Mouse (Mus musculus): ENCODE data around the gene Olfr1360. TPM values are rescaled to one million over a fixed set of nuclear protein-coding genes. Genes with fewer than 3 reads are reported as not detected.
"Not testable (repeated sequence)": the region's sequence is repeated elsewhere in the genome, so short reads cannot be mapped to it uniquely, and the experiment has no call there.

Olfr1360 gene
- polyA plus RNA-seq (2012; rRNA removed) = not detected in 2 replicates

DNA sequence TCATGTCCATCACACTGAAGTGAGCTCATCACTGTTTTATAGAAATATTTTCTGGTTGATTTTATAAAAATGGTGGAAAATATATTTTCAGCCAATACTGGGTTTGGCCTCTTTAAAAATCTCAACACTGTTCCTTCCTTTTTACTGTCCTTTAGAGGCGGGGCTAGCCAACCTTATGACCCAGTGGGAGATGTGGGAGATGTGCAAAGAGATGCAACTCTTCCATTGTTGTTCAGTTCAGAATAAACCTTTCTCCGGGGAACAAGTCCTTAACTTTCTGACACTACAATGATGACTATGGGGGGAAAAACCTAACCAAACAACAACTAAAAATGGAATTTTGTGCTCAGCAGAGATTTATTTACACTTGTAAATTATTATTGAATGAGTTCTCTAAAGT lies at the start of gene Olfr1360:
Olfr1360 (minus strand) TSS at position 101 of the 400 bp plus-strand sequence.
- WGBS = 81% methylated on average over 2 of the region's 2 CpGs

DNA sequence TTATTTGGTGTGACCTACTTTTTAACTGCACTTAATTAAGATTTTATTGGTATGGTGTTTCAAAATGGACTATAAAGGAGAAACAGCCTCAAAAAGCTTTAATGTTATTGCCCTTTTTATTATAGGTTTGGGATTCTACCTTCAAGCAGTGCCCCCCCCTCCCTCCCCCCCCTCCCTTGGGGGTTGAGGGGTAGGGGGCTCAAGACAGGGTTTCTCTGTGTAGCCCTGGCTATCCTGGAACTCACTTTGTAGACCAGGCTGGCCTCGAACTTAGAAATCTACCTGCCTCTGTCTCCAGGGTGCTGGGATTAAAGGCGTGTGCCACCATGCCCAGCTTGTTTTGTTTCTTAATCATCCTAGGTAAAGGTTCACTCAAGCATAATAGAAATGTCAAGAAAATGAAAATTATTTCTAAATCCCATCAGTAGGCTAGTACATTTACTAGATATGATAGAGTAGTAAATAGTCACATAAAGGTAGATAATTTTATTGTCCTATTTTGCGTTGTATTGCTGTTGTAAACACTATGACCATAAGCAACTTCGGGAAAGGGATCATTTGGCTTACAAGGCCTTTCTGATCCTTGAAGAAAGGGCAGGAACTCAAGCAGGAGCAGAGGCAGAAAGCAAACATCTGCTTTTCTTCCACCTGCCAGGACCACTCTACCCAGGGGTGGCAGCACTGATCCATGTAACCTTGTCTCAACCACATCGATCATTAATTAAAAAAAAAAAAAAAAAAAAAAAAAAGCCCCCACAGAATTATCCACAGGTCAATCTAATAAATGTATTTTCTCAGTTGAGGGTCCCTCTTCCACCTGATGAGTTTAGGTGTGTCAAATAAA lies 46.0 kb upstream of the Olfr1360 start:
- Histone ChIP-seq H3K4me3 (replicated peaks; ENCODE audit: insufficient read depth, low read depth, low read length) (no peak overlapping the region), H3K4me1 (ENCODE audit: control insufficient read depth, insufficient read depth, low read length) (no peaks in the 10 kb centered on the region), H3K27ac (ENCODE audit: insufficient read depth, low read length) (no peak overlapping the region), H3K27me3 (ENCODE audit: control insufficient read depth, insufficient read depth, low read length) (no peaks in the 10 kb centered on the region)
- WGBS = 44% methylated on average over 5 of the region's 5 CpGs
- DNase-seq = no peak
- no peak for TF ChIP-seq POLR2A (IDR thresholded peaks at IDR 0.05; ENCODE audit: borderline replicate concordance, insufficient read depth, low read length)

More for the DNA sequence above, at the start of gene Olfr1360:
- DNase-seq = no peak
- no peak within 1 kb of the TSS for H3K4me3 ChIP-seq (replicated peaks; ENCODE audit: insufficient read depth, low read depth, low read length)
- no peaks in the 10 kb centered on the region for H3K4me1 ChIP-seq (ENCODE audit: control insufficient read depth, insufficient read depth, low read length)
- H3K27me3 ChIP-seq (ENCODE audit: control insufficient read depth, insufficient read depth, low read length) = no peaks in the 10 kb centered on the region
- no peak for TF ChIP-seq POLR2A (IDR thresholded peaks at IDR 0.05; ENCODE audit: borderline replicate concordance, insufficient read depth, low read length)
- no peak for TF ChIP-seq CTCF (IDR thresholded peaks at IDR 0.05; ENCODE audit: borderline replicate concordance, insufficient read depth, low read depth, low read length)
- no peak within 1 kb of the TSS for H3K27ac ChIP-seq (ENCODE audit: insufficient read depth, low read length)

DNA sequence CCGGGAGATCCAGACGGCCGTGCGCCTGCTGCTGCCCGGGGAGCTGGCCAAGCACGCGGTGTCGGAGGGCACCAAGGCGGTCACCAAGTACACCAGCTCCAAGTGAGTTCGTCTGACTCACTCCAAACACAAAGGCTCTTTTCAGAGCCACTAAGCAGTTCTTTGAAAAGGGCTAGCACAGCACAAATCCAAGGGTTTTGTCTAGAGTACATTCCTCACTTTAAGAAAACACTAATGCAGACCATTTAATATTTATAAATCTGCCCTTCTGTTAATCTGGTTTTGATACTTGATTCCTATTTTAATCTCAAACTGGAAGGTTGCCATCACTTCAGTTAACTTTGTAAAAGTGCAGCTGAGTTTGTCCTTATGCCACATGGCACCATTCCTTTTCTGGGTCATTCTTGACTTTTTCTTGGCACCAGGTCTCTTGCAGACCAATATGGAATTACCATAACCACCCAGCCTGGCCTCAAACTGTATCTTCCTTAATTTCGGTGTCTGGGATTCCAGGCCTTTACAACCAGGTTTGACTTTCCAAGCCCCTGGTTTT lies 45.2 kb upstream of the Olfr1360 start:
- Histone ChIP-seq H3K4me3 (replicated peaks; ENCODE audit: insufficient read depth, low read depth, low read length) (peak overlapping the region; percentile 51), H3K27me3 (ENCODE audit: control insufficient read depth, insufficient read depth, low read length) (no peaks in the 10 kb centered on the region), H3K4me1 (ENCODE audit: control insufficient read depth, insufficient read depth, low read length) (no peaks in the 10 kb centered on the region), H3K27ac (ENCODE audit: insufficient read depth, low read length) (no peak overlapping the region)
- WGBS = 4% methylated on average over 11 of the region's 11 CpGs
- TF ChIP-seq POLR2A (IDR thresholded peaks at IDR 0.05; ENCODE audit: borderline replicate concordance, insufficient read depth, low read length) = no peak
- TF ChIP-seq CTCF (IDR thresholded peaks at IDR 0.05; ENCODE audit: borderline replicate concordance, insufficient read depth, low read depth, low read length) = no peak
- DNase-seq = peak in 1 of 2 experiments; percentile 18

DNA sequence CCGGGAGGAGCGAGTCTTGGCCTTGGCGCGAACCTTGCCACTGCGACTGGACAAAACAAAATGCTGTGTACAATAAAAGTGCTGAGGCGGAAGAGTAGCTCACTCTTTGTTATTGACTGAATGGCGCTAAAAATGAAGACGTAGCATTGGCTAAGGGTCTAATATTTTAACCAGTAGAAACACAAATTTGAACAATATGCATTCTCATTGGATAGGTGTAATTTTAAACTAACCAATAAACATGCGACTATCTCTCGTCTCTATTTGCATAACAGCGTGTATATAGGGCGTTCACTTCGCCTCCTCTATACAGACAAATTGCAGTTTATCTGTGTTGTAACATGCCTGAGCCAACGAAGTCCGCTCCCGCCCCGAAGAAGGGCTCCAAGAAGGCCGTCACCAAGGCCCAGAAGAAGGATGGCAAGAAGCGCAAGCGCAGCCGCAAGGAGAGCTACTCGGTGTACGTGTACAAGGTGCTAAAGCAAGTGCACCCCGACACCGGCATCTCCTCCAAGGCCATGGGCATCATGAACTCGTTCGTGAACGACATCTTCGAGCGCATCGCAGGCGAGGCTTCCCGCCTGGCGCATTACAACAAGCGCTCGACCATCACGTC lies 44.7 kb upstream of the Olfr1360 start, which contains the start of gene Hist1h2bm:
Hist1h2bm (plus strand) TSS at position 288 of the 616 bp plus-strand sequence.
- WGBS = under 1% methylated on average over 37 of the region's 37 CpGs

DNA sequence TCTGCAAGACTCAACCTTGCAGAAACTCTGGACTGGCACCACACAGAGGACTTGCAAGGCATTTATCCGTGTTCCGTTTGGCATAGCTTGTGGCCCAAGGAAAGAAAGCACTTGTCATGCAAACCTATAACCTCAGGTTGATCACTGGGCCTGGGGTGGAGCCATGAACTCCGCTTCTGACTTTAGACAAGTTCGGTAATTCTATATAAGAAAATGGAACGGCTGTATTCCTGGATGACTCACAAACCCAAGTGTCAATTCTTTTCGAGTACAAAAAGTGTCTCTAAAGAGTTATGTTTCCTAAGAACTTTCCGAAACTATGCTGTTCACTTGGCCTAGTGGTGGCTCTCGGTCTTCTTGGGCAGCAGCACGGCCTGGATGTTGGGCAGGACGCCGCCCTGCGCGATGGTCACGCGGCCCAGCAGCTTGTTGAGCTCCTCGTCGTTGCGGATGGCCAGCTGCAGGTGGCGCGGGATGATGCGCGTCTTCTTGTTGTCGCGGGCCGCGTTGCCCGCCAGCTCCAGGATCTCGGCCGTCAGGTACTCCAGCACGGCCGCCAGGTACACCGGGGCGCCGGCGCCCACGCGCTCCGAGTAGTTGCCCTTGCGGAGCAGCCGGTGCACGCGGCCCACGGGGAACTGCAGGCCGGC lies 44.0 kb upstream of the Olfr1360 start:
- H3K4me1 ChIP-seq (ENCODE audit: control insufficient read depth, insufficient read depth, low read length); H3K27ac ChIP-seq (ENCODE audit: insufficient read depth, low read length); H3K27me3 ChIP-seq (ENCODE audit: control insufficient read depth, insufficient read depth, low read length); DNase-seq: not testable (repeated sequence)
- H3K4me3 ChIP-seq (replicated peaks; ENCODE audit: insufficient read depth, low read depth, low read length) = peak overlapping the region; percentile 33
- 1% methylated on average over 25 of the region's 44 CpGs for WGBS

More for the DNA sequence above, 44.7 kb upstream of the Olfr1360 start, which contains the start of gene Hist1h2bm:
- H3K27ac ChIP-seq (ENCODE audit: insufficient read depth, low read length); H3K4me1 ChIP-seq (ENCODE audit: control insufficient read depth, insufficient read depth, low read length); H3K27me3 ChIP-seq (ENCODE audit: control insufficient read depth, insufficient read depth, low read length): not testable (repeated sequence)
- peak within 1 kb of the TSS; percentile 51 for H3K4me3 ChIP-seq (replicated peaks; ENCODE audit: insufficient read depth, low read depth, low read length)
- peak; percentile 70 to 84 for DNase-seq
- TF ChIP-seq POLR2A (IDR thresholded peaks at IDR 0.05; ENCODE audit: borderline replicate concordance, insufficient read depth, low read length) = peak; percentile 47; the same call in 1 of the 2 replicates

DNA sequence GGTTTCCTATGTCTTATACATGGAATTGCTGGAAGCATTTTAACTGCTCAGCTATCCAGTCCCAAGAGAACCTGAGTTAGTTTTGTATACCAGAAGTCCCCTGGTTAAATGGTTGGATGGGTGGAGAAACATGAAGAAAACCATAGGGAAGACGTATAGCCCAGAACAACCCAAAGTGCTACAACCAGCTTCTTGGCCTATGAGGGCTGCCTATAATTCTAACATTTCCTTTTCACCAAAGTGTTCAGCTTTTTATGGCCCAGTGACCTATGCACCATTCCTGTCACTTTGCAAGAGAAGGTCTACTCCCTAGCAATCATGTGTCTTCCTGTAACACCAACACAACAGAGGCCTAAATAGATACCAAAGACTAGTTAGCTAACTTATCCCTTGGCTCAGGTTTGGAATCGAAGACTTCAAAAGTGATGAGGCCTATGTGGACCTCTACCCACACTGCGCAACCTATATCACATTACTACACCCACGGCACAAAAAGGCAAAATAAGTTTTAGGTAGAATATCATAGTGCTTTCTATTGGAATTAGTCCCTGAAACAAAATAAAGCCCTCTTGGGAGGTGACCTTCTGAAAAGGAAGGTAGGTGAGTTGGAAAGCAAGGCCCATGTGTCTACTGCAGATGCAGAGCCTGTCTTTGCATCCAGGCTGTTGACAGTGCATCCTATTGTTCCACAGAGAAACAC lies 41.3 kb upstream of the Olfr1360 start:
- H3K27me3 ChIP-seq (ENCODE audit: control insufficient read depth, insufficient read depth, low read length) = no peaks in the 10 kb centered on the region
- no peak overlapping the region for H3K27ac ChIP-seq (ENCODE audit: insufficient read depth, low read length)
- H3K4me1 ChIP-seq (ENCODE audit: control insufficient read depth, insufficient read depth, low read length) = no peaks in the 10 kb centered on the region
- TF ChIP-seq POLR2A (IDR thresholded peaks at IDR 0.05; ENCODE audit: borderline replicate concordance, insufficient read depth, low read length) = no peak
- TF ChIP-seq CTCF (IDR thresholded peaks at IDR 0.05; ENCODE audit: borderline replicate concordance, insufficient read depth, low read depth, low read length) = no peak
- DNase-seq = no peak
- no peak overlapping the region for H3K4me3 ChIP-seq (replicated peaks; ENCODE audit: insufficient read depth, low read depth, low read length)
- 78% methylated on average over 4 of the region's 4 CpGs for WGBS

Measured in cerebellum, adult 2 months (tissue).